Mouse (Mus musculus) kidney, adult 2 months (tissue): ENCODE results near the gene Hmcn1.

Source experiments
- CTCF ChIP-seq: fragments of 200-500 bp; conservative IDR thresholded peaks from 2 replicates; pipeline ENCODE4 v1.5.1; 2011; ENCODE audit warnings: low read depth, mild to moderate bottlenecking, control low read depth, low read length, moderate library complexity, mixed read lengths; ENCODE audit not compliant: insufficient read depth, insufficient read length
- POLR2A ChIP-seq: fragments of 200-500 bp; IDR thresholded peaks from one replicate; pipeline ENCODE4 v1.6.1; 2011; ENCODE audit warnings: low read depth, low read length, control low read depth

- TF ChIP-seq CTCF (no peak), POLR2A (no peak)
Measured at GRCm38 (mm10) chr1:150681006-150681405, 312.2 kb downstream of the Hmcn1 start.
